Mouse (Mus musculus) hematopoietic multipotent progenitor cell, adult 10-12 weeks (in vitro differentiated cells): ENCODE measurements around the gene Gm3591. TPM values are rescaled to one million over a fixed set of nuclear protein-coding genes. Genes with fewer than 3 reads are reported as not detected.

Experiments used
- polyA plus RNA-seq: library from polyadenylated mRNA; stranded (reverse); fragments of >175 nt; gene quantifications from 2 replicates; pipeline ENCODE4 v1.2.3, GENCODE M21; 2012; ENCODE audit warnings: low replicate concordance

Gm3591 gene
- not detected in 2 replicates for polyA plus RNA-seq

DNA sequence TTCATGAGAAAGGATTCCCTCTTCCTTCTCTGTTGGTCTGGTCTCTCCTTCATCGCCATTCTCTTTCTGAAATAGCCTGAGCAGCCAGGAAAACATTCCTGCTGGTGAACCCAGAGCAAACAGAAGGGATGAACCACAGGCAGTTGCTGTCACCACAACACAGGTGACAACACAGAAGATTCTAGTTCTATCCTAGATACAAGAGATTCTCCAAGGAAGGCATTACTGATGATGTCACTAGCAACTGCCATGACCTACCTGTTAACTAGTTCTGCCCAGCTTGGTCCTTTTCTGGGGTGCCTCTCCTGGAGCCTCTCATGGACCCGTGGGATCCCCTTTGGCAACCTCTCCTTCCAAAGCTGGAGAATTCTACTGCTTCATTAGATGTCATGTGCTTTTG lies at the start of gene Gm3591:
Gm3591 (minus strand) TSS at position 101 of the 400 bp plus-strand sequence.

DNA sequence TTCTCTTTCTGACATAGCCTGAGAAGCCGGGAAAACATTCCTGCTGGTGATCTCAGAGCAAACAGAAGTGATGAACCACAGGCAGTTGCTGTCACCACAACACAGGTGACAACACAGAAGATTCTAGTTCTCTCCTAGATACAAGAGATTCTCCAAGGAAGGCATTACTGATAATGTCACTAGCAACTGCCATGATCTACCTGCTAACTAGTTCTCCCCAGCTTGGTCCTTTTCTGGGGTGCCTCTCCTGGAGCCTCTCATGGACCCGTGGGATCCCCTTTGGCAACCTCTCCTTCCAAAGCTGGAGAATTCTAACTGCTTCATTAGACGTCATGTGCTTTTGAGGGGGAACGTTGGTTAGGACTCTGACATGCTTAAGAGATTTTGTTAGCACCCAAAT lies 32.2 kb upstream of the Gm3591 start, which contains the start of gene Gm3594:
Gm3594 (minus strand) TSS at position 101 of the 400 bp plus-strand sequence.

DNA sequence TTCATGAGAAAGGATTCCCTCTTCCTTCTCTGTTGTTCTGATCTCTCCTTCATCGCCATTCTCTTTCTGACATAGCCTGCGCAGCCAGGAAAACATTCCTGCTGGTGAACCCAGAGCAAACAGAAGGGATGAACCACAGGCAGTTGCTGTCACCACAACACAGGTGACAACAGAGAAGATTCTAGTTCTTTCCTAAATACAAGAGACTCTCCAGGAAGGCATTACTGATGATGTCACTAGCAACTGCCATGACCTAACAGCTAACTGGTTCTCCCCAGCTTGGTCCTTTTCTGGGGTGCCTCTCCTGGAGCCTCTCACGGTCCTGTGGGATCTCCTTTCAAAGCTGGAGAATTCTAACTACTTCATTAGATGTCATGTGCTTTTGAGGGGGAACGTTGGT lies 22.1 kb downstream of the Gm3591 start, which contains the start of gene Gm16440:
Gm16440 (minus strand) TSS at position 101 of the 400 bp plus-strand sequence.

Other genes starting within 250 kb of the Gm3591 start
- not detected in 2 replicates for gene Gm21560, start 193.2 kb downstream of the Gm3591 start, polyA plus RNA-seq
- gene Gm3411, start 125.2 kb downstream of the Gm3591 start, polyA plus RNA-seq, result not detected in 2 replicates
- not detected in 2 replicates for gene Gm21103, start 107.6 kb downstream of the Gm3591 start, polyA plus RNA-seq
- not detected in 2 replicates for gene Gm3618, start 68.8 kb downstream of the Gm3591 start, polyA plus RNA-seq
- gene Gm16440, start 22.2 kb downstream of the Gm3591 start, polyA plus RNA-seq, result not detected in 2 replicates
- gene Gm3594, start 32.1 kb upstream of the Gm3591 start, polyA plus RNA-seq, result not detected in 2 replicates
- not detected in 2 replicates for gene Gm8356, start 124.8 kb upstream of the Gm3591 start, polyA plus RNA-seq
- gene Gm3629, start 178.1 kb upstream of the Gm3591 start, polyA plus RNA-seq, result not detected in 2 replicates
- gene Gm3460, start 209.9 kb upstream of the Gm3591 start, polyA plus RNA-seq, result not detected in 2 replicates